Mouse (Mus musculus): Measurements from ENCODE around the gene Gli1.

Gene Gli1

GRCm38 (mm10) chr10:127341891-127342639 is at the start of gene Gli1:
Gli1 (minus strand) TSS chr10:127341974.
- WGBS = 2% methylated on average over 29 of the region's 29 CpGs

GRCm38 (mm10) chr10:127381743-127382134 is 40.0 kb upstream of the Gli1 start:
- 56% methylated on average over 2 of the region's 2 CpGs for WGBS

GRCm38 (mm10) chr10:127380767-127381742 is 39.3 kb upstream of the Gli1 start:
- 5% methylated on average over 78 of the region's 79 CpGs for WGBS

GRCm38 (mm10) chr10:127380251-127380691 is 38.5 kb upstream of the Gli1 start, which contains the start of gene R3hdm2:
R3hdm2 (plus strand) TSS chr10:127380327.
- WGBS = under 1% methylated on average over 52 of the region's 53 CpGs

GRCm38 (mm10) chr10:127379654-127380053 is 37.9 kb upstream of the Gli1 start:
- WGBS = 64% methylated on average over 8 of the region's 8 CpGs

GRCm38 (mm10) chr10:127377700-127378099 is 35.9 kb upstream of the Gli1 start:
- 78% methylated on average over 3 of the region's 3 CpGs for WGBS

GRCm38 (mm10) chr10:127371023-127371422 is 29.2 kb upstream of the Gli1 start:
- 77% methylated on average over 2 of the region's 2 CpGs for WGBS

GRCm38 (mm10) chr10:127369834-127370820 is 28.4 kb upstream of the Gli1 start, which contains the start of gene Inhbc:
Inhbc (minus strand) TSS chr10:127370431.
- 86% methylated on average over 22 of the region's 22 CpGs for WGBS

GRCm38 (mm10) chr10:127368273-127368672 is 26.5 kb upstream of the Gli1 start:
- 92% methylated on average over 2 of the region's 2 CpGs for WGBS

- WGBS = 53% methylated on average over 5 of the region's 5 CpGs
Observed at GRCm38 (mm10) chr10:127367116-127367515, 25.3 kb upstream of the Gli1 start.

- 88% methylated on average over 3 of the region's 3 CpGs for WGBS
Observed at GRCm38 (mm10) chr10:127360714-127361113, 18.9 kb upstream of the Gli1 start.

GRCm38 (mm10) chr10:127355336-127355735 is 13.6 kb upstream of the Gli1 start:
- WGBS = 51% methylated on average over 10 of the region's 10 CpGs

GRCm38 (mm10) chr10:127353909-127354895 is 12.4 kb upstream of the Gli1 start, which contains the start of gene Inhbe:
Inhbe (minus strand) TSS chr10:127354411.
- 63% methylated on average over 18 of the region's 18 CpGs for WGBS

GRCm38 (mm10) chr10:127352766-127353165 is 11.0 kb upstream of the Gli1 start:
- WGBS = 92% methylated on average over 11 of the region's 11 CpGs

GRCm38 (mm10) chr10:127352187-127352586 is 10.4 kb upstream of the Gli1 start:
- 89% methylated on average over 9 of the region's 9 CpGs for WGBS

GRCm38 (mm10) chr10:127351719-127352118 is 9.9 kb upstream of the Gli1 start:
- WGBS = 77% methylated on average over 8 of the region's 8 CpGs

GRCm38 (mm10) chr10:127351285-127351595 is 9.5 kb upstream of the Gli1 start:
- WGBS = 74% methylated on average over 8 of the region's 8 CpGs

GRCm38 (mm10) chr10:127350594-127351284 is 9.0 kb upstream of the Gli1 start:
- 13% methylated on average over 24 of the region's 24 CpGs for WGBS

GRCm38 (mm10) chr10:127349810-127350209 is 8.0 kb upstream of the Gli1 start:
- 53% methylated on average over 8 of the region's 8 CpGs for WGBS
